Comparison of ENCODE assay signal across 11 mouse cellular contexts in the genomic region with DNA sequence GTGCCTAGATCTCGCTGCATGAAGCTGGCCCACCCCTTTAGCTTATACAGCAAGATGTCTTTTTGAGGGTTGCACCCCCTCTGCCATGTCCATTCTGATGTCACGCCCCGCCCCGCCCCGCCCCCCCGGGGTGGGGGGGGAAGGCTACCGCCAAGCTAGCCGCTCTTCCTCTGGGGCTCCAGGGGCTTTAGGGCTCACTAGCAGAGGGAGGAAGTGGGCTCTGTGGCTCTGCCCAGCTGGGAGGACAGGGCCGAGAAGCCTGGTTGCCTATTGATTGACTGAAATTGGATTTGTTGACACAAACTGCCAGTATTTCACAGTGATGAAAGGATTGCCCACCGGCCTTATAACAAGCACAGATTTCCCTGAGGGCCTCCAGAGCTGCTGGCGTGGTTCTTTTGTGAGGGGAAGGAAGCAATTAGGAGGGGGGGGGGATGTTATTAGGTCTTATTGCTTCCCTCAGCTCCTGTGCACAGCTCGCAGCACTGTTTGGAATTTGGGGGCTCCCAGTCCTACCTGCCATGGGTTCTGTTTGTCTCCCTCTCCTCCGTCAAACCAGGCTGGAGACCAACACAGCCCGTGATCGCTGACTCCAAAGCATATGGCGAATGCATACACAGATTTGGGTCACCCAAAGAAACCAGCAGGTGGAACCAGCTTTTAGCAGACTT.
DNase-seq lines count a peak whose midpoint lies in the region; ATAC-seq lines count a peak whose summit lies in the region.
"Had no signal": no experiment of that assay in that cellular context is flagged by ENCODE, and none has a peak within 500 bp of the region (broad histone marks: within the 10 kb centered on the region; RNA-seq: fewer than 3 reads in every experiment).

No protein-coding gene starts in this region.

- 0 out of 2 replicates have a peak overlapping the region, but pooled peaks have one; percentile 17 for H3K4me2 ChIP-seq in kidney, embryonic 15.5 days
- peak overlapping the region; percentile 8; the same call in 1 of the 2 replicates for H3K4me2 ChIP-seq in embryonic facial prominence, embryonic 11.5 days (ENCODE audit: low read depth, low read length)
- H3K4me2 ChIP-seq in hindbrain, embryonic 15.5 days: 0 out of 2 replicates have a peak overlapping the region, but pooled peaks have one; percentile 23
- H3K4me2 ChIP-seq in neural tube, embryonic 11.5 days (ENCODE audit: low read depth): peak overlapping the region; percentile 20
- H3K4me2 ChIP-seq: embryonic facial prominence, embryonic 15.5 days; stomach, embryonic 15.5 days had no signal

- DNase-seq in kidney, postnatal 36 days: no peak
- DNase-seq in embryonic facial prominence, embryonic 11.5 days (ENCODE audit: low spot score): peak; percentile 72
- peak; percentile 59 for DNase-seq in neural tube, embryonic 11.5 days (ENCODE audit: low spot score)
- DNase-seq in B cell, adult 2 months: no peak
- no peak for DNase-seq in thymus, postnatal 10 days (ENCODE audit: low spot score in 2 of 2)

- no peak overlapping the region for H3K4me3 ChIP-seq in kidney, embryonic 15.5 days (replicated peaks)
- H3K4me3 ChIP-seq in embryonic facial prominence, embryonic 11.5 days (ENCODE audit: low read depth, low read length): no peak overlapping the region
- H3K4me3 ChIP-seq in hindbrain, embryonic 15.5 days: no peak overlapping the region
- no peak overlapping the region for H3K4me3 ChIP-seq in neural tube, embryonic 11.5 days (ENCODE audit: low read depth, low read length)
- H3K4me3 ChIP-seq: embryonic facial prominence, embryonic 15.5 days; stomach, embryonic 15.5 days had no signal

- H3K9ac ChIP-seq in kidney, embryonic 15.5 days: no peak overlapping the region
- H3K9ac ChIP-seq in embryonic facial prominence, embryonic 11.5 days (replicated peaks; ENCODE audit: low read length): no peak overlapping the region; the same call in 1 of the 2 replicates
- H3K9ac ChIP-seq in hindbrain, embryonic 15.5 days: no peak overlapping the region
- no peak overlapping the region for H3K9ac ChIP-seq in neural tube, embryonic 11.5 days (ENCODE audit: low read length)
- H3K9ac ChIP-seq: embryonic facial prominence, embryonic 15.5 days; stomach, embryonic 15.5 days had no signal

- H3K9me3 ChIP-seq in kidney, embryonic 15.5 days (replicated peaks): no peaks in the 10 kb centered on the region
- no peaks in the 10 kb centered on the region for H3K9me3 ChIP-seq in embryonic facial prominence, embryonic 11.5 days (replicated peaks; ENCODE audit: control insufficient read depth, low read length)
- H3K9me3 ChIP-seq in hindbrain, embryonic 15.5 days: no peaks in the 10 kb centered on the region
- no peaks in the 10 kb centered on the region for H3K9me3 ChIP-seq in neural tube, embryonic 11.5 days (ENCODE audit: control insufficient read depth, low read length)
- H3K9me3 ChIP-seq: embryonic facial prominence, embryonic 15.5 days; stomach, embryonic 15.5 days had no signal

- H3K27ac ChIP-seq in kidney, embryonic 15.5 days: no peak overlapping the region
- H3K27ac ChIP-seq in embryonic facial prominence, embryonic 11.5 days (replicated peaks; ENCODE audit: low read depth, low read length): no peak overlapping the region
- peak overlapping the region; percentile 71 for H3K27ac ChIP-seq in hindbrain, embryonic 15.5 days (replicated peaks)
- H3K27ac ChIP-seq in neural tube, embryonic 11.5 days (ENCODE audit: low read depth, low read length): peak overlapping the region; percentile 69
- H3K27ac ChIP-seq: embryonic facial prominence, embryonic 15.5 days; stomach, embryonic 15.5 days had no signal

- WGBS in kidney, embryonic 15.5 days: 22% methylated on average over 16 of the region's 16 CpGs
- WGBS in embryonic facial prominence, embryonic 11.5 days: 14% methylated on average over 16 of the region's 16 CpGs
- 22% methylated on average over 16 of the region's 16 CpGs for WGBS in hindbrain, embryonic 15.5 days
- WGBS in neural tube, embryonic 11.5 days: 20% methylated on average over 14 of the region's 16 CpGs

- H3K36me3 ChIP-seq in kidney, embryonic 15.5 days: no peaks in the 10 kb centered on the region
- no peaks in the 10 kb centered on the region for H3K36me3 ChIP-seq in embryonic facial prominence, embryonic 11.5 days (replicated peaks; ENCODE audit: control insufficient read depth, insufficient read depth, low read depth, low read length)
- no peaks in the 10 kb centered on the region for H3K36me3 ChIP-seq in hindbrain, embryonic 15.5 days
- no peaks in the 10 kb centered on the region for H3K36me3 ChIP-seq in neural tube, embryonic 11.5 days (ENCODE audit: control insufficient read depth, insufficient read depth, low read length)
- H3K36me3 ChIP-seq: embryonic facial prominence, embryonic 15.5 days; stomach, embryonic 15.5 days had no signal

- no peak for ATAC-seq in kidney, embryonic 15.5 days (replicated peaks; ENCODE audit: low FRiP score)
- ATAC-seq in embryonic facial prominence, embryonic 11.5 days (replicated peaks; ENCODE audit: insufficient number of reproducible peaks, low FRiP score, low TSS enrichment, low read depth): peak; percentile 55
- peak; percentile 52; the same call in 1 of the 2 replicates for ATAC-seq in hindbrain, embryonic 15.5 days (ENCODE audit: low FRiP score, low read depth)
- ATAC-seq in neural tube, embryonic 11.5 days (ENCODE audit: insufficient read depth, low FRiP score, low TSS enrichment): peak; percentile 20; the same call in 1 of the 2 replicates
- no peak for ATAC-seq in inflammation-experienced regulatory T-cells, adult 6 months

- peaks cover 21% of the 10 kb centered on the region for H3K4me1 ChIP-seq in kidney, embryonic 15.5 days
- peaks cover 8% of the 10 kb centered on the region for H3K4me1 ChIP-seq in embryonic facial prominence, embryonic 11.5 days (ENCODE audit: control insufficient read depth, insufficient read depth, low read length)
- H3K4me1 ChIP-seq in hindbrain, embryonic 15.5 days (replicated peaks): peaks cover 34% of the 10 kb centered on the region
- H3K4me1 ChIP-seq in neural tube, embryonic 11.5 days (ENCODE audit: control insufficient read depth, insufficient read depth, low read length): peaks cover 5% of the 10 kb centered on the region; the same call in 1 of the 2 replicates

- H3K27me3 ChIP-seq in kidney, embryonic 15.5 days: peaks cover 14% of the 10 kb centered on the region
- H3K27me3 ChIP-seq in embryonic facial prominence, embryonic 11.5 days (ENCODE audit: control insufficient read depth, insufficient read depth, low read length): no peaks in the 10 kb centered on the region; the same call in 1 of the 2 replicates
- H3K27me3 ChIP-seq in hindbrain, embryonic 15.5 days: no peaks in the 10 kb centered on the region
- H3K27me3 ChIP-seq in neural tube, embryonic 11.5 days (ENCODE audit: control insufficient read depth, insufficient read depth, low read length): no peaks in the 10 kb centered on the region
- H3K27me3 ChIP-seq: CH12.LX; stomach, embryonic 15.5 days had no signal

Comparison
In these comparisons a context has a peak if more than half of its experiments do, and no peak if none do; other contexts are left out.
1. ATAC-seq: peak in embryonic facial prominence, embryonic 11.5 days (single experiment), hindbrain, embryonic 15.5 days (single experiment) and neural tube, embryonic 11.5 days (single experiment); none in kidney, embryonic 15.5 days (single experiment) and inflammation-experienced regulatory T-cells, adult 6 months (single experiment).
2. H3K27ac ChIP-seq: peak in hindbrain, embryonic 15.5 days (single experiment) and neural tube, embryonic 11.5 days (single experiment); none in kidney, embryonic 15.5 days (single experiment) and embryonic facial prominence, embryonic 11.5 days (single experiment).
3. DNase-seq: peak in embryonic facial prominence, embryonic 11.5 days (single experiment) and neural tube, embryonic 11.5 days (single experiment); none in kidney, postnatal 36 days (0 of 2), B cell, adult 2 months (0 of 2) and thymus, postnatal 10 days (0 of 2).
4. Peak in every context shown above with its lines, with median percentiles within 50 percentile points of each other: H3K4me2 ChIP-seq.